Mouse (Mus musculus): ENCODE results near the gene Cpne9. TPM values are rescaled to one million over a fixed set of nuclear protein-coding genes. Genes with fewer than 3 reads are reported as not detected.

The Cpne9 gene
- polyA plus RNA-seq, 1 experiment from 2014 or later = not detected

DNA sequence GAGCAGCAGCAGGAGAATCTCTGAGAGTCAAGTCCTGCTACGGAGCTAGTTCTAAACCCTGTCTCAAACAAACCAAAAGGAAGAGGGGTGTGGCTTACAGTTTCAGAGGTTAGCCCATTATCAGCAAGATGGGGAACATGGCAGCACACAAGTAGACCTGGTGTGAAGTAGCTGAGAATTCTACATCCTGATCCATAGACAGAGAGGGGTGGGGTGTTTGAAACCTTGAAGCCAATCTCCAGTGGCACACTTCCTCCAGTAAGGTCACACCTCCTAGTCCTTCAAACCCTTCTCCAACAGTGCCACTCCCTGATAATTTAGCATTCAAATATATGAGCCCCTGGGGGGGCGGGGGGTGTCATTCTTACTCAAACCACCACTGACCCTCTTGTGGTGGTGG lies 13.9 kb downstream of the Cpne9 start:
- WGBS = 71% methylated on average over 2 of the region's 2 CpGs
- ATAC-seq = no peak
- Histone ChIP-seq H3K4me3 (ENCODE audit: low read depth, low read length) (no peak overlapping the region), H3K4me2 (replicated peaks; ENCODE audit: low read depth, low read length) (no peak overlapping the region), H3K9ac (replicated peaks; ENCODE audit: low read depth) (no peak overlapping the region), H3K4me1 (ENCODE audit: insufficient read depth, low read depth, low read length) (no peaks in the 10 kb centered on the region), H3K9me3 (ENCODE audit: low read length) (no peaks in the 10 kb centered on the region), H3K27ac (ENCODE audit: low read length) (no peak overlapping the region), H3K27me3 (replicated peaks; ENCODE audit: insufficient read depth, low read length) (no peaks in the 10 kb centered on the region), H3K36me3 (ENCODE audit: insufficient read depth, low read length) (no peaks in the 10 kb centered on the region)
- TF ChIP-seq CTCF (IDR thresholded peaks at IDR 0.05) (no peak), EP300 (IDR thresholded peaks at IDR 0.05) (no peak)
- DNase-seq (ENCODE audit: low spot score) = no peak

- WGBS = 47% methylated on average over 4 of the region's 4 CpGs
- no peak for DNase-seq (ENCODE audit: low spot score)
- Histone ChIP-seq H3K27ac (ENCODE audit: low read length) (no peak overlapping the region), H3K9ac (replicated peaks; ENCODE audit: low read depth) (no peak overlapping the region), H3K4me1 (ENCODE audit: insufficient read depth, low read depth, low read length) (no peaks in the 10 kb centered on the region), H3K36me3 (ENCODE audit: insufficient read depth, low read length) (no peaks in the 10 kb centered on the region), H3K4me3 (ENCODE audit: low read depth, low read length) (no peak overlapping the region), H3K9me3 (ENCODE audit: low read length) (no peaks in the 10 kb centered on the region), H3K4me2 (replicated peaks; ENCODE audit: low read depth, low read length) (no peak overlapping the region), H3K27me3 (replicated peaks; ENCODE audit: insufficient read depth, low read length) (no peaks in the 10 kb centered on the region)
- TF ChIP-seq CTCF (IDR thresholded peaks at IDR 0.05) (no peak), EP300 (IDR thresholded peaks at IDR 0.05) (no peak)
- ATAC-seq = no peak
These were observed 14.5 kb downstream of the Cpne9 start for GRCm38 (mm10) chr6:113296639-113297038.

DNA sequence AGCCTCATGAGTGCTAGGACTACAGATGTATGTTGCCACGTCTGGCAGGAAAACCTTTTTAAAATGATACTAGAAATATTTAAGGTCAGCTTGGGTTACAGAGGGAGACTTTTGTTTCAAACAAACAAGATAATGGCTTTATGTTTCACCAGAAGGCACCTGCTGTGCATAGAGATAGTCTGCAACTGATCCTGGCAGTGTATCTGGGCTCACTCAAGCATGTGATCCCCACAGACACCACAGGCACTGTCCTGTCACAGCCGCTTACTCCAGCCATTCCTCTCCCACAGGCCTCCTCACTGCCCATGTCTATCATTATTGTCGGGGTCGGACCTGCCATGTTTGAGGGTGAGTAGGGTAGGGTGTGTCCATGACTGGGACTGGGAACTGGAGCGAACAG lies 19.2 kb downstream of the Cpne9 start:
- Histone ChIP-seq H3K4me1 (ENCODE audit: insufficient read depth, low read depth, low read length) (no peaks in the 10 kb centered on the region; the same call in 1 of the 2 replicates), H3K4me3 (ENCODE audit: low read depth, low read length) (no peak overlapping the region), H3K36me3 (ENCODE audit: insufficient read depth, low read length) (no peaks in the 10 kb centered on the region), H3K9me3 (ENCODE audit: low read length) (no peaks in the 10 kb centered on the region), H3K4me2 (replicated peaks; ENCODE audit: low read depth, low read length) (no peak overlapping the region), H3K27ac (ENCODE audit: low read length) (no peak overlapping the region), H3K9ac (replicated peaks; ENCODE audit: low read depth) (no peak overlapping the region), H3K27me3 (replicated peaks; ENCODE audit: insufficient read depth, low read length) (no peaks in the 10 kb centered on the region)
- 81% methylated on average over 5 of the region's 5 CpGs for WGBS
- TF ChIP-seq EP300 (IDR thresholded peaks at IDR 0.05) (no peak), CTCF (IDR thresholded peaks at IDR 0.05) (no peak)
- no peak for DNase-seq (ENCODE audit: low spot score)
- ATAC-seq = no peak

DNA sequence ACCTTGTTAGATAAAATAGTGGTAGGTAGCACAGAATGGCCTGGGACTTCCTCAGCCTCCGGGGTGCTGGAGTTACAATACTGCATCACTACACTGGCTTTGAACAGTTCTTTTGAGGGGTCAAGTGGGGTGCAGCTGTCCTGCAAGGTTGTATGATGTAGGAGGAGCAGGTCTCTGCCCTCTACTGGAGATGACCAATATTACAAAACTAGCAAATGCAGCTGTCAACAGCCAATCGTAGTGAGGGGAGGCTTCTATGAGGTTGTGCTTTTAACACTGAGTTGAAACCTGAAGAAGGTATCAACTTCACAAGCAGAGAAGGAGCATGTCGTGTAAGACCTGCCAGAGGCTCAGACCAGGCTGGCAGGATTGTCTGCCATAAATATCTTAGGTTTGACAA lies 20.2 kb downstream of the Cpne9 start:
- no peak for TF ChIP-seq EP300 (IDR thresholded peaks at IDR 0.05)
- peak; percentile 67 for TF ChIP-seq CTCF (IDR thresholded peaks at IDR 0.05)
- DNase-seq (ENCODE audit: low spot score) = peak; percentile 63
- no peak overlapping the region for H3K4me3 ChIP-seq (ENCODE audit: low read depth, low read length)
- H3K9me3 ChIP-seq (ENCODE audit: low read length) = no peaks in the 10 kb centered on the region
- H3K4me1 ChIP-seq (ENCODE audit: insufficient read depth, low read depth, low read length) = no peaks in the 10 kb centered on the region; the same call in 1 of the 2 replicates
- H3K27me3 ChIP-seq (replicated peaks; ENCODE audit: insufficient read depth, low read length) = no peaks in the 10 kb centered on the region
- no peak overlapping the region for H3K9ac ChIP-seq (replicated peaks; ENCODE audit: low read depth)
- ATAC-seq = no peak
- H3K27ac ChIP-seq (ENCODE audit: low read length) = no peak overlapping the region
- no peak overlapping the region for H3K4me2 ChIP-seq (replicated peaks; ENCODE audit: low read depth, low read length)
- WGBS = 15% methylated on average over 3 of the region's 3 CpGs
- no peaks in the 10 kb centered on the region for H3K36me3 ChIP-seq (ENCODE audit: insufficient read depth, low read length)

- WGBS = under 1% methylated on average over 47 of the region's 50 CpGs
These were observed 24.3 kb downstream of the Cpne9 start for GRCm38 (mm10) chr6:113306322-113306985.

DNA sequence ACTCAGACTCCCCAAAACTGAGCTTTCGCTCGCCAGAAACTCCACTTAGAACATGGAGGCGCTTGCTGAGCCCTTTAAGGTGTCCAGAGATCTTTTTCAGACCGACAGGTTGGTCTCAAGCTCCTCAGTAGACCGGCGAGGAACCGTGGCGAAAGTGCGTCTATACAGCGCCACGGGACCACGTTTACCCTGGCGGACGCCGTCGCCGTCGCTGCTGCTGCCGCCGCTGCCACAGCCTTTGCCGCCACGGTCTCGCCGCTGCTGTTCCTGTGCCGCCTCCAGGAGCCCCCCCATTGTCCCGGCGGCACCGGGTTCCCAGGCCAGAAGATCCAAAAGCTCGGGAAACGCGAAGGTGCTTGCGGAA lies 24.9 kb downstream of the Cpne9 start, which contains the start of gene Brpf1:
Gene Brpf1 (plus strand): TSS at position 152 of the 364 bp plus-strand sequence.
- Histone ChIP-seq H3K4me2 (replicated peaks; ENCODE audit: low read depth, low read length) (peak within 1 kb of the TSS; percentile 84), H3K4me1 (ENCODE audit: insufficient read depth, low read depth, low read length) (no peaks in the 10 kb centered on the region; the same call in 1 of the 2 replicates), H3K9ac (replicated peaks; ENCODE audit: low read depth) (peak within 1 kb of the TSS; percentile 95), H3K27ac (ENCODE audit: low read length) (peak within 1 kb of the TSS; percentile 100), H3K27me3 (replicated peaks; ENCODE audit: insufficient read depth, low read length) (no peaks in the 10 kb centered on the region), H3K36me3 (ENCODE audit: insufficient read depth, low read length) (peaks cover 12% of the 10 kb centered on the region; the same call in 1 of the 2 replicates), H3K4me3 (ENCODE audit: low read depth, low read length) (peak within 1 kb of the TSS; percentile 95), H3K9me3 (ENCODE audit: low read length) (no peaks in the 10 kb centered on the region)
- WGBS = 2% methylated on average over 32 of the region's 32 CpGs
- DNase-seq (ENCODE audit: low spot score) (peak; percentile 85), ATAC-seq (peak; percentile 45)
- peak; percentile 35; the same call in 1 of the 2 replicates for TF ChIP-seq CTCF (IDR thresholded peaks at IDR 0.05)
- 0 out of 2 replicates have a peak, but pooled peaks have one; percentile 2 for TF ChIP-seq EP300 (IDR thresholded peaks at IDR 0.05)

More at GRCm38 (mm10) chr6:113306322-113306985, 24.3 kb downstream of the Cpne9 start:
- TF ChIP-seq CTCF (IDR thresholded peaks at IDR 0.05) (no peak; the same call in 1 of the 2 replicates), EP300 (IDR thresholded peaks at IDR 0.05) (peak; percentile 67; the same call in 1 of the 2 replicates)
- ATAC-seq = peak; percentile 97
- Histone ChIP-seq H3K9ac (replicated peaks; ENCODE audit: low read depth) (peak overlapping the region; percentile 95), H3K36me3 (ENCODE audit: insufficient read depth, low read length) (peaks cover 12% of the 10 kb centered on the region; the same call in 1 of the 2 replicates), H3K27me3 (replicated peaks; ENCODE audit: insufficient read depth, low read length) (no peaks in the 10 kb centered on the region), H3K4me2 (replicated peaks; ENCODE audit: low read depth, low read length) (peak overlapping the region; percentile 84), H3K4me3 (ENCODE audit: low read depth, low read length) (peak overlapping the region; percentile 95), H3K4me1 (ENCODE audit: insufficient read depth, low read depth, low read length) (no peaks in the 10 kb centered on the region; the same call in 1 of the 2 replicates), H3K9me3 (ENCODE audit: low read length) (no peaks in the 10 kb centered on the region), H3K27ac (ENCODE audit: low read length) (peak overlapping the region; percentile 100)
- DNase-seq (ENCODE audit: low spot score) = peak; percentile 100

All from lung, postnatal 0 days (tissue).